Mouse (Mus musculus) gastrocnemius, postnatal 10 days (tissue): ENCODE data around the gene Saal1. TPM values are rescaled to one million over a fixed set of nuclear protein-coding genes. Genes with fewer than 3 reads are reported as not detected.
"Not testable (repeated sequence)": the region's sequence is repeated elsewhere in the genome, so short reads cannot be mapped to it uniquely, and the experiment has no call there.

ENCODE experiments used
- DNase-seq: peaks from one replicate; pipeline ENCODE4 v3.0.0; 2021; ENCODE audit warnings: mixed read lengths
- long read RNA-seq, 2 experiments: library from polyadenylated mRNA; stranded (forward); transcript quantifications; one replicate each; pipeline ENCODE4 v2.0.0; 2021
- total RNA-seq, 2 experiments: library from RNA; stranded (reverse); gene quantifications; 2 replicates each; pipeline ENCODE4 v1.2.3; 2021

Saal1 gene
- total RNA-seq: 1 to 10 TPM; 4.9 to 7.0 TPM
- long read RNA-seq, experiment 1, full-length matches to known transcripts: 11 of 12 reads
- long read RNA-seq, experiment 1, partial matches to known transcripts: 0 of 12 reads
- long read RNA-seq, experiment 1, other reads (novel, unspliced or antisense): 1 of 12 reads
- long read RNA-seq, experiment 2, full-length matches to known transcripts: 14 of 15 reads
- long read RNA-seq, experiment 2, partial matches to known transcripts: 1 of 15 reads
- long read RNA-seq, experiment 2, other reads (novel, unspliced or antisense): 0 of 15 reads

DNA sequence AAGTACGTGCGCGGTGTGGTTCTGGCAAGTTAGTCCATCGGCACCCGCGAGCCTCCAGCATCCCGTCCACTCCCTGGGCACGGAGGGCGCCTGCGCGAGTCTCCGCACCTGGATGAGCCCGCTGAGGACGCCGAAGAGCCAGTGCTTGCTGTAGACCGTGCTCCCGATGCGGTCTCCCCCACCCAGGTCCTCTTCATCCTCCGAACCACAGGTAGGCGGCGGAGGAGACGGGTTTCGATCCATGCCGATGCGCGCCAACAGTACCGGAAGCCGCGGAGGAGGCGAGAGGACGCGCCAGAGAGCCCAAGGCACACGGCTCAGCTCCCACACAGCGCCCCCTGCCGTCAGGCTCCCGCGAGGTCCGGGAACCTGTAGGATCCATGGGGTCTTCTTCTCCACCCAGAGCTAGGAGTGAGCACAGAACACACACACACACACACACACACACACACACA, at the start of gene Saal1:
TSS of gene Saal1 (minus strand) at position 291 of the 455 bp plus-strand sequence.
- peak; percentile 93 for DNase-seq

GRCm38 (mm10) chr7:46751490-46751889, 41.0 kb upstream of the Saal1 start, which contains the start of gene Saa2:
Gene Saa2, plus strand, starts transcription at chr7:46751790.
- no peak for DNase-seq

GRCm38 (mm10) chr7:46748459-46748858, 38.0 kb upstream of the Saal1 start:
- no peak for DNase-seq

DNA sequence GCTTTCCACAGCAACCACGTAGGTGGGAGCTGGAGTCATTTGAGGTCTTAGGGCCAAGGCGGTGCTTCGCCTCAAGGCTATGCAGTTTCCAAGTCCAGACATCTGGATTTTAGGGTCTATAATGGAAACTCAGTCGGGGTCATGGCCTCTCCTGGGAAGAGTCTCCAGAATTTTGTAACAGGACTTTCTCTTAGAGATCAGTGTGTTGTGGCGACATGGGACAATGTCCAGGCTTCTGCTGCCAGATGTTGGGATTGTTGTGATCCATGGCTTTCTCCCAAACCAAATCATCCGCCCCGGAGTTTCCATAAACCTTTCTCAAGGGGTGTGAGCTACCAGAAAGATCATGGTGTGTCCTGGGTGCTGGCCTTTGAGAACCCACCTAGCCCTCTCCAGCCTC, 35.9 kb upstream of the Saal1 start:
- DNase-seq: no peak

DNA sequence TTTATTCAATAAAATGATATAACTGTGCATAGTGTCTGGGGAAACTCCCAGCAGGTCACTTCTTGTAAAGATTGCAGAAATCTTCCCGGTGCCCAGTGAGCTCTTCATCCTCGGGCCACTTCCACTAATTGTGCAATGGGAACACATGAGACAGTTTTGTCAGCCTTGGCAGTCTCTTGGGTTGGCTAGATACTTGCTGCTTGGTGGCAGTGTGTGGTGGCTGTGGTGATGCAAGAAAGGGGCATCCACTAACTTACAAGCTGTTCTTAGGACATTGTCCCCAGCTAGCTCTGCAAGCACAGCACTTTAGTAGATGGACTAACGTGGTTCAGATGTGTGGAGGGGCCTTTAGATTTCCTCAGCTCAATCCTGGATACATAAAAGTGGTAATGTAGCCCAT, 35.3 kb upstream of the Saal1 start:
- no peak for DNase-seq

GRCm38 (mm10) chr7:46742880-46743279, 32.4 kb upstream of the Saal1 start, which contains the start of gene Saa1:
Gene Saa1, minus strand, starts transcription at chr7:46742980.
- DNase-seq: not testable (repeated sequence)

DNA sequence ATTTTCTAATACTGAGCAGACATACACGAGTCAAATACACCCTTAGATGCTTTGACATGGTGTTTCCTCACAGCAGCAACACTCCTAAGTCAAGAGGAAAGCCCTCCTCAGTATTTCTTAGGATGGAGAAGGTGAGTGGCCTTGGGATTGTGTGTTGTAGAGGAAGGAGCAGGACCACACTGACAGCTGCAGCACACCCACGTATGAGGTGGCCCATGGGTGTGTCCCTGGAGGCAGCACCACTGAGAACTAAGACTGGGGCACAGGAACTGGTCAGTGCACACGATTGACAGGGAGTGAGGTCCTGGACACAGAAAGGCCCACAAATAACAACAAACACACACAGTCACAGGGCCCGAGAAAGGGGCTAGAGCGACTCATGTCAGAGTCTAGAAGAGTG, 29.6 kb upstream of the Saal1 start:
- not testable (repeated sequence) for DNase-seq

- no peak for DNase-seq
Observed at GRCm38 (mm10) chr7:46738561-46739460, 28.3 kb upstream of the Saal1 start.

DNA sequence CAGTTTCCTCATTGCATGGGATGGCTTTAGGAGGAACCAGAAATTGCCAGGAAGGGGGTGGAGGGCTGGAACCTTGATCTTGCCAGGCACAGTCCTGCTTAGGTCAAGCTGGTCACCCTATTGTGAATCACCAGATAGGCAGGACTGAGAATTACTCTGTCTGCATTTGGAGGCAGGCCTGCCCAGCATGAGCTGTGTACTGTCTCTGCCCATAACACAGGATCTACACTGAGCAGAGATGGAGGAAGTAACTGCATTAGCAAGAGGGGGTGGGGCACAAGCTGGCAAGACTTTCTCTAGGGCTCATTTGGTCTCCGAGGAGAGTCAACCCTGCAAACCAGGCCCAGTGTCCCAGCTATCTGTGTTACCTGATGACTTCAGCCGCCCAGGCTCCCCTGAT, 24.5 kb upstream of the Saal1 start:
- DNase-seq: no peak

DNA sequence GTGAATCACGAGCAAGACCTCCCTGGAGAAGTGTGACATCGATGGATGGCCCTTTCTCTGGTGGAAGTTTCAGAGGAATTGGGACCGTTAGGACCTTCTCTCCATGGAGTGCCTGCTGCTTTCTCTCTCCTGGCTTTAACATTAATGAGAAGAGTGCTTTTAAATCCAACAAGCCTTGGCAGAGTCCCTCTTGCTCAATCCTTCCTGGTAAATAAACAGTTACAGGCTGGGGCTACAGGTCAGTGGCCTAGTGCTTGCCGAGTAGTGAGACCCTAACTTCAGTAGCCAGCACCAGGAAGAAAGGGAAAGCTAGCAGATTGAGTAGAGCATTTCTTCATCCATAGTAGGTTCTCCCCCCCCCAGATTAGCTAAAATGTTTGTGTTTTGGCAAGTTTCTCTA, 22.0 kb upstream of the Saal1 start, which contains the start of gene Saa4:
TSS of gene Saa4 (minus strand) at position 146 of the 400 bp plus-strand sequence.
- DNase-seq: no peak

DNA sequence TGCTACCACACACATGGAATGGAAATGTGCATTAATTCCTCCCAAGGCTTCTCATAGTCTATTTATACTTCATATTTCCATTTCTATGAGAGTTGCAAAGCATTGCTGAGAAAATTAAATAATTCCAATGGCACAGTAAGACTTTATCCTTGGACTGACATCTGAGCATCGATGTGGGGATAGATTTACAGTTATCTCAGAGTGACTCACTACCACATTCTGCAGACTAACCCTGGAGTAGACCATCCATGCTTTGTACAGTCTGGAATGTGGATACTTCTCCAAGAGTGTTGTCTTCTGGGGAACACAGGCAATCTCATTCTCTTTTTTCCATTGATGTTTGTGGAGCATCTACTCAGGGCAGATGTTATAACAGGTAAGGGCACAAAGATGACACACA, 17.1 kb upstream of the Saal1 start:
- no peak for DNase-seq

- DNase-seq: no peak
Observed at GRCm38 (mm10) chr7:46724396-46724795, 13.9 kb upstream of the Saal1 start.

DNA sequence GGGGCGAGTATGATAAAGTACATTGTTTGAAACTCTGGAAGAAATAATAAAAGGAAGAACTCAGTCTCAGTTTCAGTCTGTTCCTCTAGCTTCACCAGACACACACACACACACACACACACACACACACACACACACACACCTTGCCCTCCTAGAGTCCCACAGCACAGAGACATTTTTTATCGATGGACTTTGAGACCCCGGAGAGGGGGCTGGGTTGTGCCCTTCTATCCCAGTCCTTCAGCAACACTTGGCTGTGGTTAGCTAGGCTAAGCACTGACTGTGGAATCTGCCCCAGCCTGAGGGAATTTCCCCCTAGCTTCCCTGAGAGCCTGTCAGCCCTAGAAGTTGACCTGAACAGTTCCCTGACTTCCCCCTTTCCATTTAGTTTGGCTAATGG, 13.4 kb upstream of the Saal1 start:
- no peak for DNase-seq

DNA sequence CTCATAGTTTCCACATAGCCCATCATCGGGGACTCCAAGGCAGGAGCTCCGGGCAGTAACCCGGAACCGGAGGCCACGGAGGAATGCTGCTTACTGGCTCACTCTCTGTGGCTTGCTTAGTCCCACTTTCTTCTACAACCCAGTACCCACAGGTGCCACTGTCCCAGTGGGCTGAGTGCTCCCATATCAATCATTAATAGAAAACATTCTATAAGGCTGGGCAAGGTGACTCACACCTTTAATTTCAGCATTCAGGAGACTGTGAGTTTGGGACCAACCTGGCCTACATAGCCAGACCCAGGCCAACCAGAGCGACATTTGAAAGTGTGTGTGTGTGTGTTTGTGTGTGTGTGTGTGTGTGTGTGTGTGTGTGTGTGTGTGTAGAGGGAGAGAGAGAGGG, 12.9 kb upstream of the Saal1 start:
- DNase-seq: no peak

GRCm38 (mm10) chr7:46720460-46720859, 10.0 kb upstream of the Saal1 start:
- DNase-seq: no peak

DNA sequence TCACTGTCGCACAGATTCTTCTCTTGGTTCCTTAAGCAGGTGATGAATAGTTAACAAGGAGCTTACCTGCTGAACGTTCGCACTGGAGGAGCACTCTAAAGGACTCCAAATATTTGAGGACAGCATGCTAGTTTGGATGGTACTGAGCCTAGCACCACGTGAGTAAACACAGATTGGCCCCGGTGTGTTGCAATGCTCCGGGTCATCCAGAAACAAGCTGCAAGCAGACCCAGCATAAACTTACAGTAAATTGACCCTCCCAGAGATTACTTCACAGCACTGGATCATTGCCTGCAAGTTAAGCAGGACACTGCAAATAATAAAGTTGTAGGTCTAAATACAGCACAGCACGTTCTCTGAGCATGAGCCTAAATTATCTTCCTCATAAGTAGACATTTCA, 9.0 kb upstream of the Saal1 start:
- DNase-seq: no peak

- DNase-seq: no peak
Observed at GRCm38 (mm10) chr7:46718591-46719270, 8.3 kb upstream of the Saal1 start.

DNA sequence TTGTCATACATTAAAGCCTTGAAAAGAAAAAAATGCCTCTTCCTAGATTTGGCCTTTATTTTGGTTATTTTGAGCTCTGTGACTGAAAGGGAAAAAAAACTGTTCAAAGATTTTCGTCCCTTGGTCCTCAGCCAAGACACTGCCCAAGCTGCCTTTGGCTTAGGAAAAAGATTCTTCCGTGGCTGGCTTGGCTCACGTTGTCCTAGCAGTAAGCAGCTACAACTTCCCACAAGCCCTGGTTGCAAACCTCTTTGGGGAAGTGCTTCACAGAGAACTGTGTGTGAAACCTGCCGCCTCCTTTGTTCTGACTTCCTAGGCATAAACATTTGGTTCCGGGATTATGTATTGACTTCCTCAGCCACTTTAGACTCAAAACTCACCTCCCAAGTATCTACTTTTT, 6.4 kb upstream of the Saal1 start:
- DNase-seq: no peak

- no peak for DNase-seq
Observed at GRCm38 (mm10) chr7:46715600-46715999, 5.1 kb upstream of the Saal1 start, which contains the start of gene Saa3. Gene Saa3, minus strand, starts transcription at chr7:46715700.

DNA sequence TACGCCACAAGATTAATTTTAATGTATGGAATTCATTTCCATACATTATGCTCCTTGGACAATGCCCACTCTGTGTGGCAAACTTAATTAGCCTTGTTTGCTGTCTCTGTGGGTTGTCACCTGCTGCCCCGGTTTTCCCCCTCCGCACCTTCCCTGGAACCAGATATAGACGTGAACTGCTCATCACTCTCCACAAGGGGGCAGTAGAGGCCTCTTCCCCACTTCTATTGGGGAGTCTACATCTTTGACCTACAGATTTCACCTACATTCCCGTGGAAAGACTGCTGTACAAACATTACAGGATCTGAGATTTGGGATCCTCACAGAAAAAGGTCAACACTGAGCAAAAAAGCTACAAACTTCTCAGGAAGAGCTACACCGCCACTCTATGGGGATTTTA, 4.0 kb upstream of the Saal1 start:
- peak; percentile 57 for DNase-seq

DNA sequence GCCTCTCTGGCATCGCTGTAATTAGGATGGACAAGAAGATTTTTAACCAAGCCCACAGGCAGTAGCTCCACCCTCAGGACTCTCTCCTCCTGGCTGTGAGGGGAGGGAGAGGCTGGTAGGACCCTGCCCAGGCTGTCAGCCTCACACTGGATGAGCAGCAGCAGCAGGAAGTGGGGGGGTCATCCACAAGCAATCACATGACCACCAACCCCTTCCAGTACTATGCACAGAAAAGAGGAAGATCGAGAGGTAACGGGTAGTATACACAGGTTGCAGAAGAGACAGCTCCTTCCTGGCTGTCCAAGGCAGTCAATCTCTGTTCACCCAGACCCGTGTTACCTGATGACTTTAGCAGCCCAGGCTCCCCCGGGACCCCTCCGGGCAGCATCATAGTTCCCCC, 1.8 kb upstream of the Saal1 start:
- no peak for DNase-seq

GRCm38 (mm10) chr7:46700521-46701025, 9.9 kb downstream of the Saal1 start:
- no peak for DNase-seq
